Mouse (Mus musculus) lung, postnatal 25 days (tissue): ENCODE data around the gene Them5.

ENCODE experiments used
- DNase-seq: peaks from one replicate; pipeline ENCODE4 v3.0.0; 2022; ENCODE audit warnings: low spot score

Gene Them5

DNA sequence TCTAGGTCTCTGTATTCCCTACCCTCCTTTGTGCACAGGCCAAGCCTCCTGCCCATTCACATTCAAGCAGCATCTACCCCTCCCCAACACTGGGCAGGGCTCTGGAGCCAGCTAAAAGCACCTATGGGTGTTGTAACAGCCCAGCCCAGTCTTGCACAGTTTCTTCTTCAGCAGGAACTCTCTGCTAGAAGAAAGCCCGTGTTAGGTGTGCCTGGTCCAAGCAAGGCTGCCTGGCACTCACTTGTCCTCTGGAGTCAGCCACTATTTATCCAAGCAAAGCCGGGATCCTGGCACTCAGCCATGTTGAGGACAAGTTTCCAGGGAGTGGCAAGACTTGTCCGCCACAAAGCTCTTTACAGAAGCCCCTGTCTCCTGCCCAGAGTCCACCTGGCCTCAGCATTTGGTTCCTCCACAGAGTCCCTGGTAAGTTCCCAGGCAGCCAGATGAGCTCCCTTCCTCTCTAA is at the start of gene Them5:
Them5 (plus strand) TSS at position 141 of the 464 bp plus-strand sequence.
- peak; percentile 11 for DNase-seq

GRCm38 (mm10) chr3:94305457-94305856 is 36.4 kb upstream of the Them5 start:
- DNase-seq = no peak

GRCm38 (mm10) chr3:94306975-94307374 is 34.9 kb upstream of the Them5 start:
- DNase-seq = no peak

GRCm38 (mm10) chr3:94309633-94310363 is 32.1 kb upstream of the Them5 start, which contains the start of gene Them4:
Gene Them4, plus strand, starts transcription at chr3:94310089.
- DNase-seq = peak; percentile 96

GRCm38 (mm10) chr3:94310491-94310890 is 31.4 kb upstream of the Them5 start:
- no peak for DNase-seq

DNA sequence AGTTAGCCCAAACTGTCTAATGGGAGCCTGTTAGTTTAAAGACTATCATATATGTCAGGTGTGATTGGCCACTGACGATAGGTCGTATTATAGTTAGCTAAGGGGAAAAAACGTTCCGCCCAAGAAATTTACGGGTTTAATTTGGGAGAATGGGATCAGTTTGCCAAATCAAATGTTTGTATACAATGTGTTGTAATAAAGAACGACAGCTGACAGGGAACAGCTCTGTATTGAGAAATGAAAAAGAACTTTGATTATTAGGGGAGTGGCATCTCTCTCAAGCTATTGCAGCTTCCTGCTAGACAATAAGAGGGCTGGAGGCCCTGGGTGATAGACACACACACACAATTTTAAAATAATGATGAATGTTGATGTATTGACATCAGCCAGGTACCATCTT is 31.0 kb upstream of the Them5 start:
- no peak for DNase-seq

- no peak for DNase-seq
These were observed 30.5 kb upstream of the Them5 start for GRCm38 (mm10) chr3:94311376-94311775.

- DNase-seq = peak; percentile 12
These were observed 13.2 kb upstream of the Them5 start for GRCm38 (mm10) chr3:94328681-94329080.

DNA sequence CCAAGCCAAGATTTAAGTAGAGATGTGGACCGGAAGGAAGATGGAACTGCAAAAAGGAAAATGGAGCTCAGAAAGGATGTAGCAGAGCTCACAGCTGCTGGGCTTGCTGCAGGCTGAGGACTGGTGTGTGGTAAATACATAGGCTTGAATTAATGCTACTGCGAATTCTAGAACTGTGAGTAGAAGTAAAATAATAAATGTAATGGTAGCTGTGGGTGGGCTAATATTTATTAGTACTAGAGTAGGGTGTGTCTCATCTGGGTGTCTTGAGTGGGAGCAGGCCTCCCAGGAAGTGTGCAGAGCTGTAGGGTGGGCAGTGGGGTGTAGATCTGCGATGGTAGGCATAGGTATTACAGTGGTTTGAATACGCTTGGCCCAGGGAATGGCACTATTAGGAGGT is 7.5 kb upstream of the Them5 start:
- no peak for DNase-seq

GRCm38 (mm10) chr3:94338522-94338921 is 3.4 kb upstream of the Them5 start:
- DNase-seq = peak; percentile 39

GRCm38 (mm10) chr3:94342552-94342951 is 653 bp downstream of the Them5 start:
- DNase-seq = no peak

DNA sequence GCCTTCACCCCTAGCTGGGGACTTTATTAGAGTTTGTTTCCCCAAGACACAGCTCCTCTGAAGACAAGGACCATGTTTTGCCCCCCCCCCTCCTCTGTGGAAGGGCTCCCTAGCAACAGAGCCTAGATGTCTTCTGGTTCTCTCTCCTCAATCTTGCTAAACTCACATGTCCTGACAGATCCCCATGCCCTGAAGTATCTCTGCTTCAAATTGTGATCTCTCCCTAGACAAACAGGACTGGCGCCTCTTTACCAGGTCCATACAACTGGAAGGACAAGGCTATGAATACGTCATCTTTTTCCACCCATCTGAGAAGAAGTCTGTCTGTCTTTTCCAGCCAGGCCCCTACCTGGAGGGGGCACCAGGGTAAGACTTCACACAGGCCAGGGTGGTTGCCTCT is 2.3 kb downstream of the Them5 start:
- no peak for DNase-seq

DNA sequence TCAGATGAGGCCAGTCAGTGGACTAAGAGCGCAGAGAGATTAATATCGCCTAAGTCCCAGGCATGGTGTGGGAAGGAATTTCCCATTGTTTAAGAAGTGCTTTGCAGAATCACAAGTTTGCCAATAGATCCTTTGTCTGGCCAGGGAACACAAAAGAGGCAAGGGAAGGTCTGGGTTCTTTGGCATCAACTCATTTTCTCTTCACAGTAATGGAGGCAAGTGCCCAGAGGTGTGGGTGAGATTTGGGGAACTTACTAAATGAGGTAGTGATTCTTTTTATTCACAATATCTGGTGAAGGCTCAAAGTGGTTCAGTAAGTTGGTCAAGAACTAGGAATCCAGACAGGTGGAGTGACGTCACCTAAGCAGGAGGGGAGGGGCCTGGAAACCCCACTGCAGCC is 3.0 kb downstream of the Them5 start:
- no peak for DNase-seq

GRCm38 (mm10) chr3:94348146-94348545 is 6.2 kb downstream of the Them5 start:
- DNase-seq = no peak

DNA sequence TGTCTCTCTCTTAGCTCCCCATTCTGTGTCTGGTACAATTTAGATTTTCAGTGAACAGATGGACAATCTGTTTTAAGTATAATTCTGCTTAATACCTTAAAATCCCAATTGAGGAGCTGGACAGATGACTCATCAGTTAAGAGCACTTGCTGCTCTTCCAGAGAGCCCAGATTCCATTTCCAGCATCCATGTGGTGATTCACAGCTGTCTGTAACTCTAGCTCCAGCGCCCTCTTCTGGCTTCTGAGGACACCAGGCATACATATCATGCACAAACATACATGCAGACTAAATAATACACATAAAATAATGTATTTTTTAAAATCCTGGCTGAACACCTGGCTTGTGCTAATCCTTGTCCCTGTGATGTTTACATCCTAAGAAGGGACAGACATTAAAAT is 18.9 kb downstream of the Them5 start:
- DNase-seq = peak; percentile 41

DNA sequence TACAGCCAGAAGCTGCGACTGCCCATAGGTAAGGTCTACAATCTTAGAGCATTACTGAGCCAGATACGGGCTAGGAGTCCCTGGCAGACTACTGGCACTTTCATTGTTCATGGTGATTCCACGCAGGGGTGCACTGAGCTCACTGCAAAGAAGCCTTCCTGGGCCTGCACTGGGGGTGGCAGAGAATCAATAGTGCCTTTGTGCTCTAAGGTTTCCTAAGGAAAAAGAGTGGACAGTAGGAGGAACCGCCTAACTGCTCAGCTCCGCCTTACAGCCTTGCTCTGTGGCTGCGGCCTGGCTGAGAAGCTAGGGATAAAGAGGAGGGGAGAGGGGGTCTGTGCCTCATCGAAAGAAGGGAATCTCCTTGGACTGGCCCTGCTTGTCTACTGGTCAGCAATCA is 20.2 kb downstream of the Them5 start, which contains the start of gene C2cd4d:
C2cd4d (plus strand) TSS at position 301 of the 400 bp plus-strand sequence.
- no peak for DNase-seq

DNA sequence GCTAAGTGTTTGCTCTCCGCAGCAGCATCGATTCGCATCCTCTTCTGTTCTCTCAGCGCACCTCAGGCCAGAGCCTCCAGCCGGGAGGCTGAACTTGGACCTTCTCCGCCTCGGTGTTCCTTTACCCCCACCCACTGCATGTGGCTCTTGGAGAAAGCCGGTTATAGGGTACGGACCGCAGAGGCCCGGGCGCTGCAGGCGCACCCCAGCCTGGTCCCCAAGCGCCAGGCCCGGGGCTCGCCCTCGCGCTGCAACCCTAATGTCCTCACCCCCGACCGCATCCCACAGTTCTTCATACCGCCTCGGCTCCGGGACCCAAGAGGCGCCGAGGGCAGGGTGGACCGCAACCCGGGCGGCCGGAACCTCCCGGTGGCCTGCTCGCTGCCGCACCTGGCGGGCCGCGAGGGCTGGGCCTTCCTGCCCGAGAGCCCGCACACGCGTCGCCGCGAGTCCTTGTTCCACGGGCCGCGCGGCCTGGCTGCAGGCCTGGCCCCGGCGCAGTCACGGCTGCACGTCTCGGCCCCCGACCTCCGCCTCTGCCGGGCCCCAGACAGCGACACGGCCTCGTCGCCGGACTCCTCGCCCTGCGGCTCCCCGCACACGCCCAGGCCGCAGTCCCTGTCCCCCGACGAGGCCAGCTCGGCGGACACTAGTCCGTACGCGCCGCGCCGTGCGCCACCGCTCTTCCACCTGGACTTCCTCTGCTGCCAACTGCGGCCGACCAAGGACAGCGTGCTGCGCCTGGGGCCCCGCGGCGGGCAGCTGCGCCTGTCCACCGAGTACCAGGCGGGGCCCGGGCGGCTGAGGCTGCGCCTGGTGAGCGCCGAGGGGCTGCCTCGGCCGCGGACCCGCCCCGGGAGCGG is 21.6 kb downstream of the Them5 start:
- no peak for DNase-seq

DNA sequence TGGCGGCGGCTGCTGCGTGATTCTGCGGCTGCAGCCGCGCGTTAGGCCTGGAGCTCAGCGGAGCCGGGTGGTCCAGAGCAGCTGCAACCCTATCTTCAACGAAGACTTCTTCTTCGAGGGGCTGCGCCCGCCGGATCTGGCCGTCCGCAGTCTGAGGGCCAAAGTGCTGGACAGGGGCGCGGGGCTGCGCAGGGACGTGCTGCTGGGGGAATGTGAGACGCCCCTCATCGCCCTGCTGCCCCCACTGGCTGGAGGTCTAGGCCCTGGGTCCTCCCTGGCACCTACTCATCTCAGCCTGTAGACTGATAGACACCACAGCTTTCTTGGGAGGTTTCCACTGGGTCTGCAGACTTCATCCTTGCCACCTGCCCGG is 22.2 kb downstream of the Them5 start:
- DNase-seq = no peak

- peak; percentile 82 for DNase-seq
These were observed 24.9 kb downstream of the Them5 start for GRCm38 (mm10) chr3:94366761-94367160.

GRCm38 (mm10) chr3:94367511-94367910 is 25.6 kb downstream of the Them5 start:
- DNase-seq = no peak

GRCm38 (mm10) chr3:94368631-94369030 is 26.7 kb downstream of the Them5 start:
- no peak for DNase-seq

DNA sequence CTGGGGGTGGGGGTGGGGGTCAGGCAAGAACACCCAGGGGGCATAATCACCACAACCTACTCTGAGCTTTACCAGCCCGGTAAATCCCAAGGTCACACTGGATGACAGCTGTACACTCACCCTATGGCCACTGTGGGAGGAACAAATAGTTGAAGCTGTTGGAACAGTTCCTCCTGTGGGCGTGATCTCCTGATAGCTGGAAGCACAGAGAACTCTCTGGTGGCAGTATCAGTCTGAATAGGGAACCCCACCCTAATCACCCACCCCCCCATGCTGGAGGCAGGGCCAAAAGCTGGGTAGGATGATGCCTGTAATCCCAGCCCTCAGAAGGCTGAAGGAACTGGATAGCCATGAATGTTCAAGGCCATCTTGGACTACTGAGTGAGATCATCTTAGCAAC is 27.8 kb downstream of the Them5 start:
- DNase-seq = no peak

DNA sequence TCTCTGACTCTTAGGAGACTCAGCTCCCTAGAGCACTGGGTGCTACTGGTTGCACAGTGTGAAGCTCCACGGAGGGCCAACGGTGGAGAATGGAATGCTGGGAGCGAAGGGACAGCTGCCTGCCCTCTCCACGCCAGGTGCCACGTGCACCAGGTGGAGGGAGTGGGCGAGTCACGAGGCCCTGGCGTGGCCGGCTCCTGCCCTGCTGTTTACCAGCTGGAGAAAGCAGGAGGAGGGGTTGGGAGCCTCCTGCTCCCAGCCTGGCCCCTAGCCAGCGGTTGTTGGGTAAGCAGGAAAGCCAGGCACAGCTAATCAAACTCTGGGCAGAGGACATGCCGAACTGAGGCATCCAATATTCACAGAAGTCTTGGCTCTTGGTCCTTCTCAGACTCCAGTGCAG is 29.7 kb downstream of the Them5 start:
- peak; percentile 92 for DNase-seq
